Mouse (Mus musculus): ENCODE measurements around the gene Lage3.

Lage3 gene

GRCm38 (mm10) chrX:74328725-74329161 lies 24.7 kb downstream of the Lage3 start, which contains the start of gene Plxna3:
TSS of gene Plxna3 (plus strand) at chrX:74329066.
- no peaks in the 10 kb centered on the region for H3K27me3 ChIP-seq (ENCODE audit: control insufficient read depth, insufficient read depth, low read length, poor library complexity, severe bottlenecking)
- DNase-seq (ENCODE audit: low read depth, low spot score): peak; percentile 70
- no peaks in the 10 kb centered on the region for H3K36me3 ChIP-seq (ENCODE audit: control insufficient read depth, insufficient read depth, low read length, poor library complexity, severe bottlenecking)

GRCm38 (mm10) chrX:74312540-74313464 lies 40.6 kb downstream of the Lage3 start, which contains the start of gene Fam50a:
TSS of gene Fam50a (plus strand) at chrX:74313033.
- no peaks in the 10 kb centered on the region for H3K27me3 ChIP-seq (ENCODE audit: control insufficient read depth, insufficient read depth, low read length, poor library complexity, severe bottlenecking)
- peak; percentile 93 for DNase-seq (ENCODE audit: low read depth, low spot score)
- H3K36me3 ChIP-seq (ENCODE audit: control insufficient read depth, insufficient read depth, low read length, poor library complexity, severe bottlenecking): peaks cover 11% of the 10 kb centered on the region; the same call in 1 of the 2 replicates

GRCm38 (mm10) chrX:74304867-74305700 lies 48.3 kb downstream of the Lage3 start, which contains the start of gene Gdi1:
TSS of gene Gdi1 (plus strand) at chrX:74304998.
- peak; percentile 80 for DNase-seq (ENCODE audit: low read depth, low spot score)
- Histone ChIP-seq H3K36me3 (ENCODE audit: control insufficient read depth, insufficient read depth, low read length, poor library complexity, severe bottlenecking) (peaks cover 11% of the 10 kb centered on the region), H3K27me3 (ENCODE audit: control insufficient read depth, insufficient read depth, low read length, poor library complexity, severe bottlenecking) (no peaks in the 10 kb centered on the region)
